Mouse (Mus musculus): Measurements from ENCODE around the gene Syne1.

Gene Syne1

GRCm38 (mm10) chr10:5551382-5551781 lies at the start of gene Syne1:
Gene Syne1, minus strand, starts transcription at chr10:5551482.
- no peak for DNase-seq (ENCODE audit: extremely low read depth, insufficient read length, low spot score)

DNA sequence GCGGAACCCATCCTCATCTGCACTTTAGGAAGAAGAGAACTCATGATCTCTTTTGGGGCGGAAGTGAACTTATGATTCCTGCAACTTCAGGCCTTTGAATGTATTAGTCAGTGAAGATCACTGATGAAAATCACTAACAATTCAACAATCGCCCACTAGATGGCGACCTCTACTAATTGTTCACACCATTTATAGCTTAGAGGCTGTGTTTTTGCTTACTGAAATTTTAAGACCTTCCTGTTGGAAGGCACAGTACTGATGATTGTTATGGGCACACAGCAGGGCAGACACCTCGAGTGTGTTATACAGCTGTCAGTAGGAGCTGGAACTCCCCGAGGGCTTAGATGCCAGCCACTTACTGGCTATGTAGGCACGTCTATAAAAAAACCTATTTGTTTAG lies 48.8 kb upstream of the Syne1 start:
- peak; percentile 49 for DNase-seq (ENCODE audit: extremely low read depth, insufficient read length, low spot score)

DNA sequence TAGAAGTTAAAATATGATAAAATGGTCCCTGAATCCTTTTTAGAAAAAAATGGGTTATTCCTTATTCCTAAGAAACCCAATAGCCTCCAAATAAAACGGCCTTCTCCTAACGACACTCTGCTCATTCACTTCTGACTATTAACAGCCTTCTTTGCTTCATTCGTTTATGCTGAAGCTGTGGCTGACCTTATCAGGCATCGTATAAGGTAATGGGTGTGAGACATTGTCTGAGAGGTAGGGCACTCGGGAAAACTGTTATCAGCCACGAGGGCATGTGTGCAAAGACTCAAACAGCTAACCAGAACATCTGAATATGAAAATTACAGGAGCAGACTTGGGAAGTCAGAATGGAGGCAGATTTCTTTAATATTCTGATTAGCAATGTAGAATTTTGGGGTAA lies 45.3 kb upstream of the Syne1 start:
- no peak for DNase-seq (ENCODE audit: extremely low read depth, insufficient read length, low spot score)

DNA sequence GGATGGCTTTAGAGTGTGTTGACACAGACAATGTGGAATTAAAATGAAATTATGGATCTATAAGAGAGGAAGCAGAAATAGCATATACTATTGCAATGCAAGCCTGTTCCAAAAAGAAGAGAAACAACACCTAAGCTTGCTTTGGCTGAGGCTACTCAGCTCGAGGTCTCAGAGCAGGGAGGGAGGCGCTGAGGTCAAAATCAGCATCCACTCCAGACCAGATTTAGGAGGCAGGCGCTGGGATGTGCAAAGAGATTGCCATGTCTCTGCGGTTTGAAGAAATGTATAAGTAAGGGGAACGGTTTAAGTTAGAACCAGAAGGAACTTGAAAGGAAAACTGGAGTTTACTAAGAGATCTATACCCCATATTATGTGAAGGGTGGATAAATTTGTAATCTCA lies 43.2 kb upstream of the Syne1 start:
- DNase-seq (ENCODE audit: extremely low read depth, insufficient read length, low spot score): no peak

DNA sequence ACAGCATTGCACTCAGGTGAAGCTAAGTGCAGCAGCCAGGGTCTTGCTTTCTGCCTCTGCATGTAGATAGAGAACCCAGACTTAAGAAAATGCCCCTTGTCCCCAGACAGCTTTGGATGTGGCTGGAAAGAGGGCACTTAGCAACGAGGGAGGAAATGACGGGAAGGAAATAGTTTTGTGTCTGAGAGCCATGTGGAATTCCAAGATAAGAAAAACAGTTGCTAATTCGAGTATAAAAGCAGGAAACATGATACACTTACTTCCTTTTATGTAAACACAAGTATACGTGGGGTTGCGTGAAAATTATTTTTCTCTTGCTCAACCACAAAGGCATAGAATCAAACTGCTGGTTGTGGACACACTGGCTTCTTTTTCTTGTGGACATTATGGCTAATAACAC lies 42.2 kb upstream of the Syne1 start, which contains the start of gene Myct1:
Gene Myct1 (plus strand): TSS at position 312 of the 400 bp plus-strand sequence.
- no peak for DNase-seq (ENCODE audit: extremely low read depth, insufficient read length, low spot score)

DNA sequence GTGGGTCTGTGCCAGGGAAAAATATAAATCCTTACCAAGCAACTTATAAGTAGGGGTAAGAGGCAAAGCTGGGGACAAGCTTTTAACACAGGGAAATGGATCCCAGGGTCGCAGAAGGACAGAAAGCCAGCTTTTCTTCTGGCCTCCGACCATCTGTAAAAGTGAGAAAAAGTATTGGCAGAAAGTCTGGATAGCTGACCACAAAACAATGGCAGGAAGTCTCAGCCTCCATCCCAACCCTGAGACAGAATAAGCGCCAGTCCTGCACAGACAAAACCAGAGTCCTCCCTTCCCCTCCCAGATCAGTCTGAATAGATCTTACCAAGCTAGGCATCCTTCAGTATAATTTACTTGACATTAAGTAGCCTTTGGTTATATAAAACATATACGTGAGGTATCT lies 40.7 kb upstream of the Syne1 start:
- DNase-seq (ENCODE audit: extremely low read depth, insufficient read length, low spot score): no peak

- DNase-seq (ENCODE audit: extremely low read depth, insufficient read length, low spot score): no peak
Measured at GRCm38 (mm10) chr10:5591061-5591460, 39.8 kb upstream of the Syne1 start.

- DNase-seq (ENCODE audit: extremely low read depth, insufficient read length, low spot score): no peak
Measured at GRCm38 (mm10) chr10:5573328-5573727, 22.0 kb upstream of the Syne1 start.

DNA sequence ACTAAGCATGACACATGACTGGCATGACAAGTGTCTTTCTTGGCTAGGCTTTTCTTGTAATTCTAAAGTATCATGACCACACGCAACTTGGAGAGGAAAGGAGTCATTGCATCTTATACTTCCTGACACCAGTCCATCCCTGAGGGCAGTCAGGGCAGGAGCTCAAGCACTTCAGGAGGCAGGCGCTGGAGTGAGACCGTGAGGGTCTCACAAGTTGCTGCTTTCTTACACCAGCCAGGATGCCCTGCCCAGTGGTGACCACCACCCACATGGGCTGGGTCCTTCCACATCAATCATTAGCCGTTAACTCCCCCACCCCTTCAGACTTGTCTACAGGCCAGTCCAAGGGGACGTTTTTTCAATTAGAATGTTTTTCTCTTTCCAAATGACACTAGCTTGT lies 20.1 kb upstream of the Syne1 start:
- DNase-seq (ENCODE audit: extremely low read depth, insufficient read length, low spot score): peak; percentile 8

- no peak for DNase-seq (ENCODE audit: extremely low read depth, insufficient read length, low spot score)
Measured at GRCm38 (mm10) chr10:5570059-5570458, 18.8 kb upstream of the Syne1 start.

GRCm38 (mm10) chr10:5568991-5569390 lies 17.7 kb upstream of the Syne1 start:
- DNase-seq (ENCODE audit: extremely low read depth, insufficient read length, low spot score): no peak

DNA sequence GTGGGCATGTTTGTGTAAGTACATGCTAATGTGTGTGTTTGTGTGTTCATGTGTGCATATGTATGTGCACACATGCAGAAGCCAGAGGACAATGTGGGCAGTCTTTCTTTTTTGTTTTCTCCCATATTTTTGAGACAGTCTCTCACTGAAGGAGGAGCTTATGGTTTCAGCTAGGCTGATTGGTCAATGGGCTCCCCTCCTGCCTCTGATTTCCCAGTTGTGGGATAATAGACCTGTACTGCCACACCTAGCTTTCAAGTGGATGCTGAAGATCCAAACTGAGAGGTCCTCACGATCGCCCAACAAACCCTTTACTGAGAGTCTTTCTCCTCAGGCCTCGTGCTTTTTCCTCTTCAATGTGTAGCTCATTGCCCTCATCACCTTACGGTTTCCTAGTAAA lies 10.4 kb upstream of the Syne1 start:
- no peak for DNase-seq (ENCODE audit: extremely low read depth, insufficient read length, low spot score)

- DNase-seq (ENCODE audit: extremely low read depth, insufficient read length, low spot score): no peak
Measured at GRCm38 (mm10) chr10:5560526-5560925, 9.2 kb upstream of the Syne1 start.

DNA sequence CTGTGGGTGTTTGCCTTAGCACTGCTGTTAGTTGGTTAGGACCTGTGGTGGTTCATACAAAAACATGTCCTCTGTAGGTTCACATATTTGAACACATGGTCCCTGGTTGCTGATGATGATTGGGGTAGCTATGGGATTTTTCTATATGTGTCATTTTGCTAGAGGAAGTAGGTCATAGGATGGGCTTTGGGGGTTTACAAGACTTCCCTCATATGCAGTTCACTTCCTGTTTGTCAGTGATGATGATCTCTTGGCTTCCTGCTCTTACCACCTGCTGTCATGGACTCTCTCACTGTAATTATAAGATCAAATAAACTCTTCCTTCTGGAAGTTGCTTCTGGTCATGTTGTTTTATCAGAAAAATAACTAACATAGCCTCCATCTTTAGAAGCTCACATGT lies 7.5 kb upstream of the Syne1 start:
- DNase-seq (ENCODE audit: extremely low read depth, insufficient read length, low spot score): no peak

- DNase-seq (ENCODE audit: extremely low read depth, insufficient read length, low spot score): no peak
Measured at GRCm38 (mm10) chr10:5554941-5555340, 3.7 kb upstream of the Syne1 start.

- DNase-seq (ENCODE audit: extremely low read depth, insufficient read length, low spot score): peak; percentile 3
Measured at GRCm38 (mm10) chr10:5550168-5551021, 887 bp downstream of the Syne1 start.

DNA sequence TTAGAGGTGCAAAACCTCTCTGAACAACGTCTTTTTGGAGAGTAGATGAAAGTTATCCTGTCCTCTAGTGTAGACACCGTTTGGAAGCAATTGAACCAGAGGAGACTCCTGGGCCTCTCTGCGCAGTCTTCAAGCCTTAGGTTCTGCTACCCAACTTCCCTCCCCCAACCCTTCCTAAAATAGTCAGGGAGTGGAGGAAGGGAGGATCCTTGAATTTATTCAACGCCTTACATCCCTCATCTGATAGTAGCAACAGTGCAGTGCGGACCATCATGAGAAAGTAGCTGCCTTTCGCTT lies 1.5 kb downstream of the Syne1 start:
- no peak for DNase-seq (ENCODE audit: extremely low read depth, insufficient read length, low spot score)

GRCm38 (mm10) chr10:5548651-5549050 lies 2.6 kb downstream of the Syne1 start:
- DNase-seq (ENCODE audit: extremely low read depth, insufficient read length, low spot score): no peak

GRCm38 (mm10) chr10:5547769-5548168 lies 3.5 kb downstream of the Syne1 start:
- DNase-seq (ENCODE audit: extremely low read depth, insufficient read length, low spot score): no peak

DNA sequence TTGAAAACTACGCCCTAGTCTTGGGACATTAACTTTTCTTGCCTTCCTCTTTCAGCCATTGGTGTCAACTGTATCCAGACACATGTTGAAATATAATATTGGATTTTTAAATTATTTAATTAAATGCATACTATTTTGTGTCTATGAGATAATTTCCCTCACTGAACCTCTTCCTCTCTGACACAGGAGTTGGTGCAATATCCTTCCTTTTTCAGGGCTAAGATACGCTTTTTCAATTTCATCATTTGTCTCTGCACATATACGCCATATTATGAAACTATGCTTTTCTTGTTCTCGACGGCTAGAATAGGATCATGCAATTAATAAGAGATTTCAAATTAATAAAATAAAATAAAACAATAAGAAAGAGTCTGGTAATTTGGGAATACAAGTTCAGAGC lies 4.9 kb downstream of the Syne1 start:
- DNase-seq (ENCODE audit: extremely low read depth, insufficient read length, low spot score): no peak

GRCm38 (mm10) chr10:5528284-5528683 lies 23.0 kb downstream of the Syne1 start:
- no peak for DNase-seq (ENCODE audit: extremely low read depth, insufficient read length, low spot score)

GRCm38 (mm10) chr10:5527634-5528033 lies 23.6 kb downstream of the Syne1 start:
- DNase-seq (ENCODE audit: extremely low read depth, insufficient read length, low spot score): no peak

- no peak for DNase-seq (ENCODE audit: extremely low read depth, insufficient read length, low spot score)
Measured at GRCm38 (mm10) chr10:5522904-5523303, 28.4 kb downstream of the Syne1 start.
